Mouse (Mus musculus): ENCODE results near the gene Dmp1. TPM values are rescaled to one million over a fixed set of nuclear protein-coding genes. Genes with fewer than 3 reads are reported as not detected.

Gene Dmp1
- 0.30 and 0.34 TPM in 2 replicates for polyA plus RNA-seq (2015; fragmentation: Nextera tagmentation; extraction: Ambion mirVana)

DNA sequence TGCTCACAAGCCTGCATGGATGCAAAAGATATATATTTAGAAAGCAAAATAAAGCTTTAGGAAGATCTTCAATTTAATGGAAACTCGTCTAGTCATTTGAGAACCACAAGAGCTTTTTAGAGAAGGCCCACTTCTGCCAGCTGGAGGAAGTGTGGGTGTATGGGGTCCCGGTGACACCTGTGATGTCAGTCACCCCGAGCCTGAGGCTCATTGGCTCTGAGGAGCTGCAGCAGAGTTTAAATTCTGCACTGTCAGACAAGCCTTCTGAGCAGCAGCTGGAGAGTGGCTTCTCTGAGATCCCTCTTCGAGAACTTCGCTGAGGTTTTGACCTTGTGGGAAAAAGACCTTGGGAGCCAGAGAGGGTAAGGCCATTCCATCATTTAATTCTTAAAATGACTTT lies at the start of gene Dmp1:
Gene Dmp1, plus strand, starts transcription at position 263 of the 400 bp plus-strand sequence.
- Histone ChIP-seq H3K4me1 (replicated peaks; ENCODE audit: control insufficient read depth, insufficient read depth, low read length) (no peaks in the 10 kb centered on the region), H3K27me3 (replicated peaks; ENCODE audit: control insufficient read depth, insufficient read depth, low read length) (no peaks in the 10 kb centered on the region), H3K36me3 (ENCODE audit: control insufficient read depth, insufficient read depth) (no peaks in the 10 kb centered on the region), H3K9ac (ENCODE audit: low read depth, low read length) (no peak within 1 kb of the TSS), H3K9me3 (ENCODE audit: control insufficient read depth) (no peaks in the 10 kb centered on the region), H3K27ac (ENCODE audit: low read depth, low read length) (no peak within 1 kb of the TSS), H3K4me3 (ENCODE audit: low read depth, low read length) (no peak within 1 kb of the TSS), H3K4me2 (replicated peaks; ENCODE audit: low read depth) (no peak within 1 kb of the TSS)
- no peak for ATAC-seq
- WGBS: 67% methylated on average over 5 of the region's 5 CpGs
- no peak for TF ChIP-seq CTCF (IDR thresholded peaks at IDR 0.05; ENCODE audit: low read depth)

DNA sequence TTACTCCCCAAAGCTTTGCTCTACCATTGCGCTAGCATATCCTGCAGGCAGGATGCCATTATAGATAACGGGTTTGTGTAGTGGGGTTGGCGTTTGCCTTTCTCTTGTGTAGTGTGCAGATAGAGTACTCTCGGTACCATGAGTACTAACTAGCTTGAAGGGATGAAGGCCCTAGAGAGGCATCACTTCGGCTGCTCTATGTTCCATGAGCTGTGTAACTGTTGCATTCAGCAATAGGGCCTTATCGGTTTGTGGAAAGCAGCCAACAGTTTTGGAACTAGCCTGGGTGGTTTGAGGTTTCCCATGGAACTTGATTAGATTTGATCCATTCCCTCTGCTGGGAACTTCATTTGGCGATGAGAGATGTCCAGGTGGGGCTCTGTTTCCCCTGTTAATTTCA lies 44.7 kb upstream of the Dmp1 start:
- no peaks in the 10 kb centered on the region for H3K27me3 ChIP-seq (replicated peaks; ENCODE audit: control insufficient read depth, insufficient read depth, low read length)

DNA sequence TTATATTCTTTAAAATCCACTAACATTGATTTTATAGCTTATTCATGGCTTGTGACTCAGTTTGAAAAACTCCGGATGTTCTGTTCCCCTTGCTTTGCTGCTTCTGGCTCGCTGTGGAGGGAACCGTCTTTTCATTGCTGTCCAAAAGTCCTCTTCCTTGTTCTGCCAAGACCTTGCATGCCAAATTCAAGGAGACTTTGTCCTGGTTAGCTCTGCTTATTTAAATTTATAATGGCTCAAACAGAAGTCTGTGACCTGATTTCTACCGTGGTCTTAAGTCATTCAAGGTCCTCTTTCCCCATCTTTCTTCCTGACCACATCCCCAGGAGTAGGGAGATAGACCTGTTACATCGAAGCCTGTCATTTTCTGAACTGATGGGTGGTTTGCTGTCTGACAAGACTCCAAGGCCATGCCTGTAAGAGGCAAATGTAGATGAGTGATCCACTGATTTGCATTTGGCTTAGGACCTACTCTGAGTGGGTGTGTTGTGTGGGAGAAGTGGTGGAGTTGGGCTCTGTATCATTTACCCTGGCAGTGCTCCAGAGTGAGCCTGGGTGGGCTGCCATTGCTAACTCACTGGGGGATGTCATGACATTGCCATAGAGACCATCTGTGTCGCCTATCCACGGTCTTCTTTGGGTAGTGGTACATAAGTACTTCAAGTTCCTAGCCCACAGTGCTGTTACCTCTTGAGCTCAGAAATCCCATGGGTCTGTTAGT lies 43.9 kb upstream of the Dmp1 start:
- no peak overlapping the region for H3K4me3 ChIP-seq (ENCODE audit: low read depth, low read length)
- H3K27ac ChIP-seq (ENCODE audit: low read depth, low read length): no peak overlapping the region
- H3K9me3 ChIP-seq (ENCODE audit: control insufficient read depth): no peaks in the 10 kb centered on the region
- no peaks in the 10 kb centered on the region for H3K27me3 ChIP-seq (replicated peaks; ENCODE audit: control insufficient read depth, insufficient read depth, low read length)
- H3K9ac ChIP-seq (ENCODE audit: low read depth, low read length): no peak overlapping the region
- H3K4me1 ChIP-seq (replicated peaks; ENCODE audit: control insufficient read depth, insufficient read depth, low read length): no peaks in the 10 kb centered on the region
- H3K36me3 ChIP-seq (ENCODE audit: control insufficient read depth, insufficient read depth): no peaks in the 10 kb centered on the region
- no peak for ATAC-seq
- H3K4me2 ChIP-seq (replicated peaks; ENCODE audit: low read depth): no peak overlapping the region
- no peak for TF ChIP-seq CTCF (IDR thresholded peaks at IDR 0.05; ENCODE audit: low read depth)
- WGBS: 80% methylated on average over 7 of the region's 7 CpGs

More for the DNA sequence above, 44.7 kb upstream of the Dmp1 start:
- Histone ChIP-seq H3K27ac (ENCODE audit: low read depth, low read length) (no peak overlapping the region), H3K4me3 (ENCODE audit: low read depth, low read length) (no peak overlapping the region), H3K4me1 (replicated peaks; ENCODE audit: control insufficient read depth, insufficient read depth, low read length) (no peaks in the 10 kb centered on the region), H3K9me3 (ENCODE audit: control insufficient read depth) (no peaks in the 10 kb centered on the region), H3K36me3 (ENCODE audit: control insufficient read depth, insufficient read depth) (no peaks in the 10 kb centered on the region), H3K9ac (ENCODE audit: low read depth, low read length) (no peak overlapping the region), H3K4me2 (replicated peaks; ENCODE audit: low read depth) (no peak overlapping the region)
- no peak for ATAC-seq
- 91% methylated on average over 7 of the region's 7 CpGs for WGBS
- no peak for TF ChIP-seq CTCF (IDR thresholded peaks at IDR 0.05; ENCODE audit: low read depth)

DNA sequence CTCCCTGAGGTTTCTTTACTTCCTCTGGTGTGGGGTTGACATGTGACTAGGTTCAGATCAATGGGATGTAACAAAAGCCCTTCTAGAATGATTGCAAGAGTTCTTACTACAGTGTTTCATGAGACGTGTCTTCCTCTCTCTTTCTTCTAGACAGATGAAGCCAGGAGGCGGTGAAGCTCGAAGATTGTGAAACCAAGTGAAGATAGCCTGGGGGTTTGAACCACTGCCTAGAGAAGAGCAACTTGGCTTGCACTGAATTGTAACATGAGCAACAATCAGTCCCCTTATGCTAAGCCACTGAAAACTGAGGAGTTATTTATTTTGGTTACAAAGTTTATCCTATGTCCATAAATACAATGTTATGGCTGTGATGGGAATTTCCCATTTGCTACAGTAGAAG lies 41.8 kb upstream of the Dmp1 start:
- H3K9me3 ChIP-seq (ENCODE audit: control insufficient read depth): no peaks in the 10 kb centered on the region
- ATAC-seq: no peak
- no peaks in the 10 kb centered on the region for H3K36me3 ChIP-seq (ENCODE audit: control insufficient read depth, insufficient read depth)
- H3K4me1 ChIP-seq (replicated peaks; ENCODE audit: control insufficient read depth, insufficient read depth, low read length): no peaks in the 10 kb centered on the region
- WGBS: 87% methylated on average over 3 of the region's 3 CpGs
- H3K27me3 ChIP-seq (replicated peaks; ENCODE audit: control insufficient read depth, insufficient read depth, low read length): no peaks in the 10 kb centered on the region
- no peak overlapping the region for H3K27ac ChIP-seq (ENCODE audit: low read depth, low read length)
- H3K4me3 ChIP-seq (ENCODE audit: low read depth, low read length): no peak overlapping the region
- no peak overlapping the region for H3K9ac ChIP-seq (ENCODE audit: low read depth, low read length)
- no peak for TF ChIP-seq CTCF (IDR thresholded peaks at IDR 0.05; ENCODE audit: low read depth)
- H3K4me2 ChIP-seq (replicated peaks; ENCODE audit: low read depth): no peak overlapping the region

DNA sequence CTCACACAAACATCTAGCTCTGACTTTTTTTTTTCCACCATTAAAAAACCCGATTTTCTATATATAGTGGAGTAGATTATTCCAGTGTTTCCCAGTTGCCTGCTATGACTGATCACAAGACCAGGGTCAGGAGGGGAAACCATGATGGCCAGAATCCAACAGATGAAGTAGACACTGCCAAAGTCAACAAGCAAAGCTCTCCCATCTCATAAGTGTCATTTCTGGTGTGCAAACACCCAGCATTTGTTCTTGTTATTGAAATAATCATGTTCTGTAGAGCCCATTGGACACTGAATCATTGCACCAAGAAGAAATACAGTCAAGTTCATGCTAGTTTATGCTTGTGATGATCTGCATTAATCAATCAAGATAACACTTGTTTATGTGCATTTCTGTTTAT lies 41.0 kb upstream of the Dmp1 start:
- ATAC-seq: no peak
- 76% methylated on average over 1 of the region's 1 CpGs for WGBS
- Histone ChIP-seq H3K9ac (ENCODE audit: low read depth, low read length) (no peak overlapping the region), H3K4me3 (ENCODE audit: low read depth, low read length) (no peak overlapping the region), H3K36me3 (ENCODE audit: control insufficient read depth, insufficient read depth) (no peaks in the 10 kb centered on the region), H3K4me2 (replicated peaks; ENCODE audit: low read depth) (no peak overlapping the region), H3K27me3 (replicated peaks; ENCODE audit: control insufficient read depth, insufficient read depth, low read length) (no peaks in the 10 kb centered on the region), H3K4me1 (replicated peaks; ENCODE audit: control insufficient read depth, insufficient read depth, low read length) (no peaks in the 10 kb centered on the region), H3K27ac (ENCODE audit: low read depth, low read length) (no peak overlapping the region), H3K9me3 (ENCODE audit: control insufficient read depth) (no peaks in the 10 kb centered on the region)
- TF ChIP-seq CTCF (IDR thresholded peaks at IDR 0.05; ENCODE audit: low read depth): no peak

DNA sequence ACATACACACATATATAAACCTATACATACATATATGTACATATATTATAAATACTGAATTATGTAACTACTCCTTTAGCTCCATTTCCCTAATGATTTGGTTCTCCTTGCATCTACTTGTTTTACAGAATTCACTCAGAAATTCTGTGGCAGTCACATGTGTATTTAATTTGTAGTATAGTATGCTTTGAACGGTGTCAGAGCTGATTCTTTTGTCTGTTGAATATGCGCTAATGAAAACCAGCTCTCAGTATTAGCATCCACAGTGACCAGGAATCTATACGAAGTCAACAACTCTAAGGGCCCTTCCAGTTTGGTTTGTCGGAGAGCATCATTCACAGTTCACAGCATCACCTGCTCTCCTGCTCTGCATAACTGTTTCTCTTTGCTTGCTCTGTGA lies 38.9 kb upstream of the Dmp1 start:
- H3K9ac ChIP-seq (ENCODE audit: low read depth, low read length): no peak overlapping the region
- H3K27ac ChIP-seq (ENCODE audit: low read depth, low read length): no peak overlapping the region
- no peak for TF ChIP-seq CTCF (IDR thresholded peaks at IDR 0.05; ENCODE audit: low read depth)
- ATAC-seq: no peak
- 83% methylated on average over 4 of the region's 4 CpGs for WGBS
- H3K4me2 ChIP-seq (replicated peaks; ENCODE audit: low read depth): no peak overlapping the region
- no peaks in the 10 kb centered on the region for H3K9me3 ChIP-seq (ENCODE audit: control insufficient read depth)
- H3K4me3 ChIP-seq (ENCODE audit: low read depth, low read length): no peak overlapping the region
- no peaks in the 10 kb centered on the region for H3K36me3 ChIP-seq (ENCODE audit: control insufficient read depth, insufficient read depth)
- no peaks in the 10 kb centered on the region for H3K27me3 ChIP-seq (replicated peaks; ENCODE audit: control insufficient read depth, insufficient read depth, low read length)
- no peaks in the 10 kb centered on the region for H3K4me1 ChIP-seq (replicated peaks; ENCODE audit: control insufficient read depth, insufficient read depth, low read length)
